Mouse (Mus musculus) T-helper 1 cell (primary cell): ENCODE results near the gene Rplp1.

Source experiments
- in situ Hi-C: fragments of 300-600 bp; cut with MboI, MseI; formaldehyde crosslinking; loops from one replicate; pipeline ENCODE4 v1.15.1; 2025; ENCODE audit warnings: high pct_unique_total_duplicates

The Rplp1 gene

DNA sequence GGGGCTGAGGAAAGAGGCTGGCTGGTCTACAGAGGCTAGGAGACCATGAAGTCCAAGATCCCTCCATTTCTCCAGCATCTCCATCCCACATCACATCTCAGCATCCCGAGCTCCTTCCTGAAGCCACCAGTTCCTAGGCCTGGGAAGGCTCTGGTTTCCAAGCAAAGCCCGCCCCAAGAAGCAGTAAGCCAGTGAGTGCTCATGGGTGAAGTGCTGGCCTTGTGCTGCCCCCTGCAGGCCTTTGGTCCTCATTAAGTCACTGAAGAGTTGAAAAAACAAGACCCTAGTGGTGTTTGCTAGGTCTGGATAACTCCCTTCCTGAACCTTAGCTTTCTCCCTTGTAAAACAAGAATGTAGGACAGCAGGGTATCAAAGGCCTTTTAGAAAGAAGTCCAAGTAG, 35.5 kb downstream of the Rplp1 start:
- in situ Hi-C loops, result loop anchor here (25.0 kb wide), 1 partner anchor 842 kb away; no protein-coding TSS in a partner anchor

DNA sequence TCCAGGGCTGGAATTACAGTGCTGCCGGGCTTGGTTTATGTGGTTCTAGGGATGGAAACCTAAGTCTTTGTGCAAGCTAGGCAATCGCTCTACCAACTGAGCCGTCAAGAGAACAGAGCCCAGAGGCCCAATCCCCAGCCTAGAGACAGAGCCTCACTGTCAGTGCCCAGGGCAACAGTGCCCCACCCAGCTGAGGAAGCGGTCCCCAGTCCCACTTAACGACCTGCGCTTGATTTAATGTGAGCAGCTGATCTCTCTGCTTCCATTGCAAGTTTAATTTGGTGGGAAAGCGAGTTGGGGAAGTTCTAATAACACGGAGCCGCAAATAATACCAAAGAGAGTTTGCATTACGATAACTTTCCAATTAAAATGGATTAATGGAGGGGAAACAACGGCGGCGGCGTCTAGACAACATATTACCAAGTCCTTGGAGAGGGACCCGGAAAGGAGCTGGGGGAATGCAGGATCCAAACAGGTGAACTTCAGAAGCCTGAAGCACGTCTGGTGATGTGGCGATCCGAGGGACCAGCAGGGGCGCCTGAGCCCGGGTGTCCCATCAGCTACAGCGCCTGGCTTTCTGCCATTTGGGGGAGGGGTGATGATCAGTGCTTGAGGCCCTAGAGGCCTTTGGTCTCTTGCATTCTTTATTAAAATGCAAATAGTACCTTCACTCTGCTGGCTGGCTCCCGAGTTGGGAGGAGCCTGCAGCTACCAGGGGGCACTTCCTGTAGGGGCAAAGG, 36.8 kb downstream of the Rplp1 start:
- in situ Hi-C loops, result loop anchor here (25.0 kb wide), 1 partner anchor 840 kb away; no protein-coding TSS in a partner anchor

DNA sequence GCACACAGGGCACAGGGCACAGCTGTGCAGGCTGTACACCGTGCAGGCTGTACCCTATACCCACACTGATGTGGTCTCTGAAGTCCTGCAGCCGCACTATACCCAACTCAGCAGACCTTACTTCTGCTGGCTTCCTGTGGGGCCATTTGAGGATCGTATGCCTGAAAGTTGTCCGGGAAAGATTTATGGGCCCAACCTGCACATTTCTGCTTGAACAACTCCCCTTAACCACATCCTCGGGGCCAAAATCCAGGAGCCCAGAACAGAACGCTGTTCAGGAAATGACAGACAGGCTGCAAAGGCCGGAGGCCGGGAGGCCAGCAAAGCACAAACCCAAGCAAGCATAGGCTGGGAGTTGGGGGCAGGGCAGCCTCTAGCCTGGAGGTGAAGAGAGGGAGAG, 41.0 kb downstream of the Rplp1 start:
- in situ Hi-C loops, result no loop called here

DNA sequence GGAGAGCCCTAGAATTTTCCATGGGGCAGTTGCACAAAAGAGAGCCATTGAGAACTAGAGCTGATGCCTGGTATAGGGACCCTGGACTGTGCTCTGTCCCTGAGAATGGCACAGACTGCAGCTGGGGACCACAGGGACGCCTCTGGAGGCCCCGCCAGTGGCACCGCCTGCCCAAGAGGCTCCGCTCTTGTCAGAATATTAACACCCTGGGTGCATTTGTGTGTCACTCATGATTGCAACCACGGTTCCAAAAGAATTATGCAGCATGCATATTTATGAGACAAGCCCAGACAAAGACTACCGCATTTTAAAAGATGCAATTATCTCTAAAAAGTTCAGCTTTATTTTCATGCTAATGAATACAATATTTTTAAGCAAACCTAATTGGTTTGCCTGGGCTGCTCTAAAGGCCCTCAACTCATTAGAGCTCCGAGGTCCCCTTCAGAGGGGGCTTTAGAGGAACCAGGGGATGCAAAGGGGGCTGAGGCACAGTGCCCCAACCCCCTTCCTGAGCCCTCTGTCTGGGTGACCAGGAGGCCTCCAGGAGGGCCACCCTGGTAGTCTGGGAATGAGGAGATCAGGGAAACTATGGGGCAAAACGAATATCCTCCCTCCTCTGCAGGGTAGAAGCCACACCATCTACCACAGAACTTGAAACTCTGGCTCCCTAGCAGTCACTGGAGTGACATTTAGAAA, 41.9 kb downstream of the Rplp1 start:
- in situ Hi-C loops, result no loop called here

DNA sequence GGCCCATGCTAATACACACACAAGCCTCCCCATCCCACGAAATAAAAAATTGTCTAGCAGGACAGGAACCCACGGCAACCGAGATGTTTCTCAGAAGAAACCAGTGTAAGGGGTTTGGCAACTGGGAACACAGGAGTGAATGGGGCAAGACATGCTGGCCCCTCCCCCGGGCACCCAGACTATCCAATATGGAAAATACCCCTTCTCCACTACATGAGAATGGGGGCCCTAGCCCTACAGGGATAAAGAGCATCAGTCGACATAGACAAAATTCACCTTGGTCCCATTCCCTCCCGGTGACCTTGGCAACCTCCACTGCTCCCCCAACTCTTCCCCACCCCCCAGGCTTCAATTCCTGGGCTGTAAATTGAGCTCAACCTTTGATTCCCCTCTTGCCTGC, 42.5 kb downstream of the Rplp1 start:
- in situ Hi-C loops, result no loop called here

DNA sequence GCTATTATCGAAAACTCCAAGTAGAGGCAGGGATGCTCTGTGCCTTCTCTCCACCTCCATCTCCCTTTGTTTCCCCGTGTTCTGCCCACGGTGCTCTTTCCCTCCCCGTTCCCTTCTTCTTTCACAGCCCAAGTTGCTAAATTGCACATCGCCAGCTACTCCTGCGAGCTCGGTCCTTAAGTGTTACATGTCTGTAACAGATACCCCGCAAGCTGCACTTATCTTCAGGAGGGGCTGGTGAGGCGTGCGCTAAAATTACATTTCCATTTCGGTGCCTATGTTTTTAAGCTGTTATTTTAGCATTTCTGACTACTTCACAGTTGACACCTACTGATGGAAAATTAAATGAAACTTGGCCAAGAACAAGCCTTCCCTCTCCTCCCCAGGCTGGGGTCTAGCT, 46.7 kb downstream of the Rplp1 start:
- in situ Hi-C loops, result no loop called here
